Mouse (Mus musculus): Measurements from ENCODE around the gene 2810004N23Rik. TPM values are rescaled to one million over a fixed set of nuclear protein-coding genes. Genes with fewer than 3 reads are reported as not detected.
A peak's percentile ranks its signal among the peaks of the same experiment; 100 is the strongest.

2810004N23Rik gene
- polyA plus RNA-seq, 1 experiment: 5.4 TPM

DNA sequence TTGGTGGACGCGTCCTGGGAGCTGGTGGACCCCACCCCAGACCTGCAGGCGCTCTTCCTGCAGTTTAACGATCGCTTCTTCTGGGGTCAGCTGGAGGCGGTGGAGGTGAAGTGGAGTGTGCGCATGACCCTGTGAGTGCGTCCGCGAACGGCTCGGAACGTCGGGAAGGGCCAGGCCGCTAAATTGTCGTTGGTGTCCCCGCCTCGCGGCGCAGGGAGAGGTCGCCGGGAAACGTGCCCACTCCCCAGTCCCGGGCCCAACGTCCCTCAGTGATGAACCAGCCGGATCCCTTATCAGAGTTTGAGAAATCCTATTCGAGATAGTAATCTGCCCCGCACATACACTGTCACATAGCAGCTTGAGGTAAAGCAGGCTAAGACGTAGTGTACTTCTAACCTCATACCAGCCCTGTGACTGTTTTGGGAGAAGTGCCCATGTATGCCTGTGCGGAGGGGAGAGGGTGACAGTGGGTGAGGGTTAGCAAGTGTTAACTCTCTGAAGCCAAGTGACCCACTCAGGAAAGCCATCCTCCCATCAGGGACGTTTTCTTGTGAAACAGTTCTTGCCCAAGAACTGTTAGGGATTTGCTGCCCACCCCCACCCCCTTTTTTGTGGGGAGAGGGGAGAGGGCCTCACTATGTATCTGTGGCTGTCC is 35.5 kb upstream of the 2810004N23Rik start:
- H3K36me3 ChIP-seq (ENCODE audit: control insufficient read depth, insufficient read depth, low read length): peaks cover 43% of the 10 kb centered on the region
- TF ChIP-seq CTCF (IDR thresholded peaks at IDR 0.05; ENCODE audit: extremely low read depth, insufficient read length, insufficient replicate concordance, low read depth, low read length) (no peak), POLR2A (IDR thresholded peaks at IDR 0.05; ENCODE audit: low read depth, low read length) (no peak)

DNA sequence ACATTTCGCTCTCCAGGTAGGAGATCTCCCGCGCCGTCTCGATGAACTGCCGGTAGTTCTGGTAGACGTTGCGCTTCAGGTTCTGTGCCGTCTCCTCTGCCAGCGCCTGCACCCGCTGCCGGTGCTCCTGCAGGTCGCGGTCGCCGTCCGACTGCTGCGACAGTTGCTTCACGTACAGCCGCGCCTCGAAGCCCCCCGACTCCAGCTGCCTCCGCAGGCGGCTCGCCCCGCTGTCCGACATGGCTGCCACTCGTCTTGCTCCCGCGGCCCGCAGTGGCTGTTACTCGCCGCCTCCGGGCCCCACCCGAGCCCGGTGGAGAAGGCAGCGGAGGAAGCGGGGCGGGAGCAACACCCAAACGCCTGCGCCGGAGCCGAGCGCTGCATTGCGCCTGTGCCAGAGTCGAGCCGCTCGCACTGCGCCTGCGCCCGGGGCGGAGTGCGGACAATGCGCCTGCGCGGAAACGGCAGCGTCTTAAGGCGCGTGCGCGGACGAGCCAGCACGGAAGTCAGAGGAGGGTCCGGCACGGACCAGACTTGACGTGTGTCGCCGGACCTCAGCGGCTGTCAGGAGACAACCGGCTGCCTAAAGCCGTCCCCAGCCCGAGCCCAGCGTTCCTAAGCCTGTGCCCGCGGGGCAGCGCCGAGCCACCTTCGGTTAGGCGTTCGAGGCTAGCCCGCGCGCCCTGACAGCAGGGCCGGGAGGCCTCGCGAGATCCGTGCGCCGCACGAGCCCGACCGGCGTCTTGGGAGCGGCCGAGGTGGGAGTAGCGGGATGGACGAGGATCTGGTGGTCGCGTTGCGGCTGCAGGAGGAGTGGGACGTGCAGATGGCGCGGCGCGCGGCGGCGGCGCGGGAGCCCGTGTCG is 34.7 kb upstream of the 2810004N23Rik start, which contains the start of the genes Exoc8 and Sprtn:
Gene Exoc8 (minus strand): TSS at position 320 of the 865 bp plus-strand sequence.
Gene Sprtn (plus strand): TSS at position 501 of the 865 bp plus-strand sequence.
- WGBS: under 1% methylated on average over 114 of the region's 114 CpGs
- H3K4me1 ChIP-seq (ENCODE audit: control insufficient read depth, insufficient read depth, insufficient read length, low read length): peaks cover 19% of the 10 kb centered on the region
- peak within 1 kb of the TSS; percentile 81 for H3K4me3 ChIP-seq (ENCODE audit: low read depth, low read length)
- H3K36me3 ChIP-seq (ENCODE audit: control insufficient read depth, insufficient read depth, low read length): peaks cover 36% of the 10 kb centered on the region
- no peak for TF ChIP-seq CTCF (IDR thresholded peaks at IDR 0.05; ENCODE audit: extremely low read depth, insufficient read length, insufficient replicate concordance, low read depth, low read length)
- peak; percentile 80 for TF ChIP-seq POLR2A (IDR thresholded peaks at IDR 0.05; ENCODE audit: low read depth, low read length)
- no peaks in the 10 kb centered on the region for H3K27me3 ChIP-seq (ENCODE audit: control insufficient read depth, insufficient read depth, low read length)
- peak within 1 kb of the TSS; percentile 79 for H3K27ac ChIP-seq (ENCODE audit: insufficient read depth, low read depth, low read length)

More for the DNA sequence above, 35.5 kb upstream of the 2810004N23Rik start:
- Histone ChIP-seq H3K4me3 (ENCODE audit: low read depth, low read length) (peak overlapping the region; percentile 81), H3K4me1 (ENCODE audit: control insufficient read depth, insufficient read depth, insufficient read length, low read length) (peaks cover 19% of the 10 kb centered on the region), H3K27me3 (ENCODE audit: control insufficient read depth, insufficient read depth, low read length) (no peaks in the 10 kb centered on the region), H3K27ac (ENCODE audit: insufficient read depth, low read depth, low read length) (no peak overlapping the region)
- 2% methylated on average over 31 of the region's 31 CpGs for WGBS

DNA sequence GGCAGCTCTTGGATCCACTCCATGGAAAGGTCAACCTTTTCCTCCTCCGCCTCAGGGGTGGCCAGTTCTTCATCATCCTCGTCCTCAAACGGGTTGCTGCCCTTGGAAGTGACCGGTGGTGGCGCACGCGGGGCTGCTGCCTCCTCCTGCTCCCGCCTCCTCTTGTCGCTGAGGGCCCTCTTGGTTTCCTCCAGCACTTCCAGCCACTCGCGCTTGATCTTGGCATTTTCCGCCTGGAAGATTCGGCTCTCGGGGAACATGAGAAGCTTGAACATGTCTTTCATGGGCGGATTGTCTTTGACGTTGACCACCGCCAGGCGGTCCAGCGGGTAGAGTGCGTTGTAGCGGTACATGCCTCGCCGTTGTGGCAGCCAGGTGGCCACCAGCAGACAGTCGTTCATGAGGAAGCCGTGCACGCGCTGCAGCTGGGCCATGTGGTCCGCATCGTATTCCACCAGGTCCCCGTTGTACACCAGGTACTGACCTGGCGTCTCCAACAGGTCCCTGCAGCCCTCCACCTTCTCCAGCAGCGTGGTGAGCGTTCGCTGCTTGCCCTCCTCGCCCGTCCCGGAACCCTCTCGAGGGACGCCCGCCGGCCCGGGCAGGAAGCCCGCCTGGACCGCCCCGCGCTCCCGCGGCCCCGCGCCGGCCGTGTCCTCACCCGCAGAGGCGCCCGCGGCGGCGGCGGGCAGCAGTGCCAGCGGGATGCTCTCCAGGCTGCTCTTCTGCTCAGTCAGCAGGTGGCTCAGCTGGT is 33.9 kb upstream of the 2810004N23Rik start:
- no peak for TF ChIP-seq POLR2A (IDR thresholded peaks at IDR 0.05; ENCODE audit: low read depth, low read length)
- peak; percentile 65 for TF ChIP-seq CTCF (IDR thresholded peaks at IDR 0.05; ENCODE audit: extremely low read depth, insufficient read length, insufficient replicate concordance, low read depth, low read length)
- Histone ChIP-seq H3K27ac (ENCODE audit: insufficient read depth, low read depth, low read length) (peak overlapping the region; percentile 79), H3K27me3 (ENCODE audit: control insufficient read depth, insufficient read depth, low read length) (no peaks in the 10 kb centered on the region), H3K4me3 (ENCODE audit: low read depth, low read length) (peak overlapping the region; percentile 81), H3K4me1 (ENCODE audit: control insufficient read depth, insufficient read depth, insufficient read length, low read length) (peaks cover 19% of the 10 kb centered on the region), H3K36me3 (ENCODE audit: control insufficient read depth, insufficient read depth, low read length) (peaks cover 30% of the 10 kb centered on the region)
- WGBS: under 1% methylated on average over 60 of the region's 60 CpGs

DNA sequence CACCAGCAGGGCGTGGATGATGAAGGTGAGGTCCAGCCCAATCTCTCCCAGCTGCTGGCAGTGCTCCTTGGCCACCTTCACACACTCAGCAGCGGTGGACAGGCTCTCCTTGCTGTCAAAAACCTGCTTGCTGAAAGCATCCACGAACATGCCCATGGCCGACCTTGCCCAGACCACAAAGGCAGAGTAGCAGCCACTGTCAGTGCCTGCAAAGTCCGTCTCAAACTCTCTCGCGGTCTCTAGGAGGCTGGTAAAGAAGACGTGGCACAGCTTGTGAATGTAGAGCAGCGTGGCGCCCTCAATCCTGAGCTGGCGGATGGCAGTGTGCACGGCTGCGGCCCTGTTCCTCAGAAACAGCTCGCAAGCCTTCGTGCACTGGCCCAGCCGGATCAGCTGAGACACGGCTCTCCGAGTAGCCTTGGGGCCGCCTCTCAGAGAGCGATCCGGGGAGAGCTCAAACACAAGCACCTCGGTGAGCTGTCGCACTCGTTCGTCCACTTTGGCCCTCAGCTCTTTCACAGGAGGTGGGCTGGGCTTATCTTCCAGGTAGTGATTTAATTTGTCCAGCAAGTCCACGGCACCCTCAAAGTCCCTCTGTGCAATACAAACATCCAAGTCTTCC is 33.2 kb upstream of the 2810004N23Rik start:
- TF ChIP-seq POLR2A (IDR thresholded peaks at IDR 0.05; ENCODE audit: low read depth, low read length): no peak
- TF ChIP-seq CTCF (IDR thresholded peaks at IDR 0.05; ENCODE audit: extremely low read depth, insufficient read length, insufficient replicate concordance, low read depth, low read length): no peak
- H3K4me3 ChIP-seq (ENCODE audit: low read depth, low read length): peak overlapping the region; percentile 81
- peaks cover 27% of the 10 kb centered on the region for H3K36me3 ChIP-seq (ENCODE audit: control insufficient read depth, insufficient read depth, low read length)
- H3K4me1 ChIP-seq (ENCODE audit: control insufficient read depth, insufficient read depth, insufficient read length, low read length): peaks cover 19% of the 10 kb centered on the region
- 47% methylated on average over 26 of the region's 26 CpGs for WGBS
- H3K27ac ChIP-seq (ENCODE audit: insufficient read depth, low read depth, low read length): no peak overlapping the region
- no peaks in the 10 kb centered on the region for H3K27me3 ChIP-seq (ENCODE audit: control insufficient read depth, insufficient read depth, low read length)

DNA sequence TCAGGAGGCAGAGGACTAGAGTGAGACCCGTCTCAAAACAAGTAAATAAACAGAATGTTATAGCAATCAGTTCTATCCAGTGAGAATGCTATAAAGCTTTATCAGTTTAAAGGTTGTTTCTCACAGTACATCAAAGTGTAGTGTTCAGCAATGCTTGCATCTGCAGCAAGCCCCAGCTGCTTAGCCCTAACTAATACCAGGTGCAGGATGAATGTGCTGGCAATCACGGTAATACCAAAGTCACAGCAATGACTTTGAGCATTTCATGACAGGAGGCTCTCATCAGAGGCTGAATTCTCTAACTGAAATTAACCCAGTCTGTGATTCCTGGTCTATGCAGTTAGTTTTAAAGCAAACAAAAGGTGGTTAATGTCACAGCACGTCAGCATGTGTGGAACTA is 29.7 kb upstream of the 2810004N23Rik start:
- WGBS: 50% methylated on average over 3 of the region's 3 CpGs
- TF ChIP-seq POLR2A (IDR thresholded peaks at IDR 0.05; ENCODE audit: low read depth, low read length) (no peak), CTCF (IDR thresholded peaks at IDR 0.05; ENCODE audit: extremely low read depth, insufficient read length, insufficient replicate concordance, low read depth, low read length) (no peak)
- H3K4me3 ChIP-seq (ENCODE audit: low read depth, low read length): no peak overlapping the region
- peaks cover 13% of the 10 kb centered on the region for H3K4me1 ChIP-seq (ENCODE audit: control insufficient read depth, insufficient read depth, insufficient read length, low read length)
- peaks cover 34% of the 10 kb centered on the region for H3K36me3 ChIP-seq (ENCODE audit: control insufficient read depth, insufficient read depth, low read length)
- H3K27ac ChIP-seq (ENCODE audit: insufficient read depth, low read depth, low read length): no peak overlapping the region
- no peaks in the 10 kb centered on the region for H3K27me3 ChIP-seq (ENCODE audit: control insufficient read depth, insufficient read depth, low read length)

DNA sequence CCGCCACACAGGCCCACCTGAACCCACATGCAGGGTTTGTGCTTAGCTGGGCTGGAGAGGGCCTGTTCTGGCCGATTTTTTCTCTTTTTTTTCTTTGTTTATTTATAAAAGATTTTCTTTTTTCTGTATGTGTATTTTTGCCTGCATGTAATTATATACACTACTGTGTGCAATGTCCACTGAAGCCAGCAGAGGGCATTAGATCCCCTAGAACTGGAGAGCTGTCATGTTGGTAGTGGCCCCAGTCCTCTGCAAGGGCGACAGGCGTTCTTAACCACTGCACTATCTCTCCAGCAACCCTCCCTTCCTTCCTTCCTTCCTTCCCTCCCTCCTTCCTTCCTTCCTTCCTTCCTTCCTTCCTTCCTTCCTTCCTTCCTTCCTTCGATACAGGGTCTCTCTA is 25.5 kb upstream of the 2810004N23Rik start:
- peaks cover 55% of the 10 kb centered on the region for H3K36me3 ChIP-seq (ENCODE audit: control insufficient read depth, insufficient read depth, low read length)
- 98% methylated on average over 5 of the region's 5 CpGs for WGBS
- TF ChIP-seq POLR2A (IDR thresholded peaks at IDR 0.05; ENCODE audit: low read depth, low read length) (no peak), CTCF (IDR thresholded peaks at IDR 0.05; ENCODE audit: extremely low read depth, insufficient read length, insufficient replicate concordance, low read depth, low read length) (no peak)
- no peaks in the 10 kb centered on the region for H3K27me3 ChIP-seq (ENCODE audit: control insufficient read depth, insufficient read depth, low read length)
- no peak overlapping the region for H3K4me3 ChIP-seq (ENCODE audit: low read depth, low read length)
- no peak overlapping the region for H3K27ac ChIP-seq (ENCODE audit: insufficient read depth, low read depth, low read length)
- H3K4me1 ChIP-seq (ENCODE audit: control insufficient read depth, insufficient read depth, insufficient read length, low read length): no peaks in the 10 kb centered on the region

Data from small intestine, adult 2 months (tissue).